Mouse (Mus musculus): ENCODE data around the gene Dync1li2. TPM values are rescaled to one million over a fixed set of nuclear protein-coding genes. Genes with fewer than 3 reads are reported as not detected.

Dync1li2 gene
- polyA plus RNA-seq, 1 experiment = 8.4 TPM

- Histone ChIP-seq H3K36me3 (ENCODE audit: control insufficient read depth, insufficient read depth, low read length) (no peaks in the 10 kb centered on the region), H3K27me3 (ENCODE audit: control insufficient read depth, insufficient read depth, low read length) (peaks cover 10% of the 10 kb centered on the region; the same call in 1 of the 2 replicates), H3K4me3 (ENCODE audit: extremely low read depth, insufficient read depth, insufficient read length) (peak within 1 kb of the TSS; percentile 71), H3K27ac (ENCODE audit: insufficient read depth, low read length) (peak within 1 kb of the TSS; percentile 30; the same call in 1 of the 2 replicates), H3K4me1 (ENCODE audit: control insufficient read depth, insufficient read depth, insufficient read length) (peaks cover 4% of the 10 kb centered on the region; the same call in 1 of the 2 replicates)
- no peak for TF ChIP-seq CTCF (IDR thresholded peaks at IDR 0.05; ENCODE audit: extremely low read depth, insufficient read depth, insufficient read length, insufficient replicate concordance)
- no peak for TF ChIP-seq POLR2A (IDR thresholded peaks at IDR 0.05; ENCODE audit: low read depth, low read length)
- 4% methylated on average over 36 of the region's 54 CpGs for WGBS
- DNase-seq (ENCODE audit: low read depth in 1 of 2, low spot score in 2 of 2) = peak in 1 of 2 experiments; percentile 42
These were observed 47.0 kb downstream of the Dync1li2 start, which contains the start of gene Cmtm4 for GRCm38 (mm10) chr8:104395703-104396357. Gene Cmtm4 (minus strand): TSS chr8:104395807.

GRCm38 (mm10) chr8:104394801-104395702, 47.8 kb downstream of the Dync1li2 start:
- Histone ChIP-seq H3K36me3 (ENCODE audit: control insufficient read depth, insufficient read depth, low read length) (no peaks in the 10 kb centered on the region), H3K27me3 (ENCODE audit: control insufficient read depth, insufficient read depth, low read length) (peaks cover 10% of the 10 kb centered on the region; the same call in 1 of the 2 replicates), H3K4me3 (ENCODE audit: extremely low read depth, insufficient read depth, insufficient read length) (peak overlapping the region; percentile 71), H3K4me1 (ENCODE audit: control insufficient read depth, insufficient read depth, insufficient read length) (peaks cover 4% of the 10 kb centered on the region; the same call in 1 of the 2 replicates), H3K27ac (ENCODE audit: insufficient read depth, low read length) (peak overlapping the region; percentile 30; the same call in 1 of the 2 replicates)
- TF ChIP-seq POLR2A (IDR thresholded peaks at IDR 0.05; ENCODE audit: low read depth, low read length) (no peak), CTCF (IDR thresholded peaks at IDR 0.05; ENCODE audit: extremely low read depth, insufficient read depth, insufficient read length, insufficient replicate concordance) (no peak)
- DNase-seq (ENCODE audit: low read depth in 1 of 2, low spot score in 2 of 2) = peak in 1 of 2 experiments; percentile 14
- 1% methylated on average over 82 of the region's 82 CpGs for WGBS

GRCm38 (mm10) chr8:104393767-104394166, 49.1 kb downstream of the Dync1li2 start:
- Histone ChIP-seq H3K27ac (ENCODE audit: insufficient read depth, low read length) (no peak overlapping the region), H3K4me1 (ENCODE audit: control insufficient read depth, insufficient read depth, insufficient read length) (peaks cover 4% of the 10 kb centered on the region; the same call in 1 of the 2 replicates), H3K4me3 (ENCODE audit: extremely low read depth, insufficient read depth, insufficient read length) (no peak overlapping the region), H3K27me3 (ENCODE audit: control insufficient read depth, insufficient read depth, low read length) (peaks cover 10% of the 10 kb centered on the region; the same call in 1 of the 2 replicates), H3K36me3 (ENCODE audit: control insufficient read depth, insufficient read depth, low read length) (no peaks in the 10 kb centered on the region)
- TF ChIP-seq POLR2A (IDR thresholded peaks at IDR 0.05; ENCODE audit: low read depth, low read length) = no peak
- no peak for TF ChIP-seq CTCF (IDR thresholded peaks at IDR 0.05; ENCODE audit: extremely low read depth, insufficient read depth, insufficient read length, insufficient replicate concordance)
- 88% methylated on average over 6 of the region's 6 CpGs for WGBS
- DNase-seq (ENCODE audit: low read depth in 1 of 2, low spot score in 2 of 2) = no peak

GRCm38 (mm10) chr8:104393139-104393538, 49.7 kb downstream of the Dync1li2 start:
- H3K36me3 ChIP-seq (ENCODE audit: control insufficient read depth, insufficient read depth, low read length) = no peaks in the 10 kb centered on the region
- no peak overlapping the region for H3K4me3 ChIP-seq (ENCODE audit: extremely low read depth, insufficient read depth, insufficient read length)
- no peak for TF ChIP-seq CTCF (IDR thresholded peaks at IDR 0.05; ENCODE audit: extremely low read depth, insufficient read depth, insufficient read length, insufficient replicate concordance)
- TF ChIP-seq POLR2A (IDR thresholded peaks at IDR 0.05; ENCODE audit: low read depth, low read length) = no peak
- no peak for DNase-seq (ENCODE audit: low read depth in 1 of 2, low spot score in 2 of 2)
- H3K4me1 ChIP-seq (ENCODE audit: control insufficient read depth, insufficient read depth, insufficient read length) = peaks cover 4% of the 10 kb centered on the region; the same call in 1 of the 2 replicates
- 95% methylated on average over 7 of the region's 7 CpGs for WGBS
- no peak overlapping the region for H3K27ac ChIP-seq (ENCODE audit: insufficient read depth, low read length)
- H3K27me3 ChIP-seq (ENCODE audit: control insufficient read depth, insufficient read depth, low read length) = peaks cover 10% of the 10 kb centered on the region; the same call in 1 of the 2 replicates

- no peak for DNase-seq (ENCODE audit: low read depth in 1 of 2, low spot score in 2 of 2)
- H3K4me1 ChIP-seq (ENCODE audit: control insufficient read depth, insufficient read depth, insufficient read length) = peaks cover 4% of the 10 kb centered on the region
- no peak for TF ChIP-seq POLR2A (IDR thresholded peaks at IDR 0.05; ENCODE audit: low read depth, low read length)
- TF ChIP-seq CTCF (IDR thresholded peaks at IDR 0.05; ENCODE audit: extremely low read depth, insufficient read depth, insufficient read length, insufficient replicate concordance) = no peak
- H3K36me3 ChIP-seq (ENCODE audit: control insufficient read depth, insufficient read depth, low read length) = no peaks in the 10 kb centered on the region
- 91% methylated on average over 8 of the region's 8 CpGs for WGBS
- H3K4me3 ChIP-seq (ENCODE audit: extremely low read depth, insufficient read depth, insufficient read length) = no peak overlapping the region
- peaks cover 6% of the 10 kb centered on the region; the same call in 1 of the 2 replicates for H3K27me3 ChIP-seq (ENCODE audit: control insufficient read depth, insufficient read depth, low read length)
- H3K27ac ChIP-seq (ENCODE audit: insufficient read depth, low read length) = no peak overlapping the region
These were observed 52.6 kb downstream of the Dync1li2 start for GRCm38 (mm10) chr8:104390245-104390644.

GRCm38 (mm10) chr8:104387980-104388379, 54.9 kb downstream of the Dync1li2 start:
- Histone ChIP-seq H3K4me3 (ENCODE audit: extremely low read depth, insufficient read depth, insufficient read length) (no peak overlapping the region), H3K36me3 (ENCODE audit: control insufficient read depth, insufficient read depth, low read length) (no peaks in the 10 kb centered on the region), H3K4me1 (ENCODE audit: control insufficient read depth, insufficient read depth, insufficient read length) (no peaks in the 10 kb centered on the region; the same call in 1 of the 2 replicates), H3K27ac (ENCODE audit: insufficient read depth, low read length) (no peak overlapping the region), H3K27me3 (ENCODE audit: control insufficient read depth, insufficient read depth, low read length) (no peaks in the 10 kb centered on the region)
- no peak for DNase-seq (ENCODE audit: low read depth in 1 of 2, low spot score in 2 of 2)
- 89% methylated on average over 2 of the region's 2 CpGs for WGBS
- no peak for TF ChIP-seq POLR2A (IDR thresholded peaks at IDR 0.05; ENCODE audit: low read depth, low read length)
- TF ChIP-seq CTCF (IDR thresholded peaks at IDR 0.05; ENCODE audit: extremely low read depth, insufficient read depth, insufficient read length, insufficient replicate concordance) = no peak
